Mouse (Mus musculus) midbrain, embryonic 16.5 days (tissue): ENCODE results near the gene Gm43552. TPM values are rescaled to one million over a fixed set of nuclear protein-coding genes. Genes with fewer than 3 reads are reported as not detected.

Experiments
- ATAC-seq: fragments of 200-750 bp; cut with Nextera tagmentation; 2 replicates; pipeline ENCODE4 v1.8.0; 2017; ENCODE audit warnings: moderate TSS enrichment
- H3K27ac ChIP-seq: fragments of 300-500 bp; sonication (generic); 2 replicates; pipeline ENCODE4 v1.5.1; 2014; ENCODE audit warnings: mild to moderate bottlenecking, low read length, mixed read lengths
- H3K27me3 ChIP-seq: fragments of 300-500 bp; sonication (generic); 2 replicates; pipeline ENCODE4 v1.6.1; 2014; ENCODE audit warnings: low read depth, low read length, mixed read lengths; ENCODE audit not compliant: control insufficient read depth, insufficient read depth
- H3K36me3 ChIP-seq: fragments of 300-500 bp; sonication (generic); 2 replicates; pipeline ENCODE4 v1.6.1; 2014; ENCODE audit warnings: mild to moderate bottlenecking, low read length, moderate library complexity, mixed read lengths; ENCODE audit not compliant: control insufficient read depth, insufficient read depth
- H3K4me1 ChIP-seq: fragments of 300-500 bp; sonication (generic); 2 replicates; pipeline ENCODE4 v1.6.1; 2014; ENCODE audit warnings: mild to moderate bottlenecking, low read length, mixed read lengths; ENCODE audit not compliant: control insufficient read depth, insufficient read depth
- H3K4me2 ChIP-seq: fragments of 300-500 bp; sonication (generic); 2 replicates; pipeline ENCODE4 v1.6.1; 2014; ENCODE audit warnings: mild to moderate bottlenecking, low read length, mixed read lengths
- H3K4me3 ChIP-seq: fragments of 300-500 bp; sonication (generic); 2 replicates; pipeline ENCODE4 v1.5.1; 2014; ENCODE audit warnings: low read depth, mild to moderate bottlenecking, low read length, moderate library complexity, mixed read lengths
- H3K9ac ChIP-seq: fragments of 300-500 bp; sonication (generic); 2 replicates; pipeline ENCODE4 v1.6.1; 2014; ENCODE audit warnings: low read depth, low read length, mixed read lengths
- H3K9me3 ChIP-seq: fragments of 300-500 bp; sonication (generic); replicated peaks from 2 replicates; pipeline ENCODE4 v1.6.1; 2014; ENCODE audit warnings: mild to moderate bottlenecking, low read length, mixed read lengths; ENCODE audit not compliant: control insufficient read depth, poor library complexity, severe bottlenecking
- WGBS: fragments of 180-500 bp; shearing (Covaris S2); extraction: QIAGEN DNeasy Blood & Tissue Kit; methylation state at CpG from one replicate; pipeline ENCODE4 v1.1.7; 2014; 5-methylcytosine and 5-hydroxymethylcytosine counted together
- polyA plus RNA-seq: library from polyadenylated mRNA; unstranded; fragments of >200 nt; fragmentation: Nextera tagmentation; extraction: Ambion mirVana; gene quantifications from 2 replicates; pipeline ENCODE4 v1.2.1, GENCODE M21; 2015

Gene Gm43552
- polyA plus RNA-seq, 1 experiment from 2014 or later = not detected

DNA sequence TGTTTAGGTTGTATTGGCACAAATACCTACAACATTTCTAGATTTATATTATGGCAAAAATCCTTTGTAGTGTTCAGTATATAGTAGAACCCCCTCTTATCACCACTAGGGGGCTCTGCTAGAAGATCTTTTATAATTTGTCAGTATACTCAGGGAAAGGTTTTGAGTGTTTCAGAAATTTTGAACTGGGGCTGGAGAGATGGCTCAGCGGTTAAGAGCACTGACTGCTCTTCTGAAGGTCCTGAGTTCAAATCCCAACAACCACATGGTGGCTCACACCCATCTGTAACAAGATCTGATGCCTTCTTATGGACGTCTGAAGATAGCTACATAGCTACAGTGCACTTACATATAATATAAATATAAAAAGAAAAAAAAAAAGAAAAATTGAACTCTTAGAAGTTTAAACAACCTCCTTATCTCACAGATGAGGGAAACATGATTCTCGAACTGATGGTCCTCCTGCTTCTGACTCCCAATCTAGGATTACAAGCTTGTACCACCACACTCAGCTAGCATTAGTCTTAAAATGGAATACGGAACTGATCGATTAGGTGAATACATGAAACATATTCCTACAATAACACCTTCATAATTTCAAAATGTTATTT, 42.9 kb upstream of the Gm43552 start:
- H3K9ac ChIP-seq = no peak overlapping the region
- no peak for ATAC-seq
- WGBS = 72% methylated on average over 5 of the region's 5 CpGs
- no peaks in the 10 kb centered on the region for H3K9me3 ChIP-seq
- H3K4me1 ChIP-seq = peaks cover 16% of the 10 kb centered on the region
- H3K27me3 ChIP-seq = no peaks in the 10 kb centered on the region
- no peak overlapping the region for H3K4me3 ChIP-seq
- no peaks in the 10 kb centered on the region for H3K36me3 ChIP-seq
- H3K4me2 ChIP-seq = no peak overlapping the region
- H3K27ac ChIP-seq = no peak overlapping the region

DNA sequence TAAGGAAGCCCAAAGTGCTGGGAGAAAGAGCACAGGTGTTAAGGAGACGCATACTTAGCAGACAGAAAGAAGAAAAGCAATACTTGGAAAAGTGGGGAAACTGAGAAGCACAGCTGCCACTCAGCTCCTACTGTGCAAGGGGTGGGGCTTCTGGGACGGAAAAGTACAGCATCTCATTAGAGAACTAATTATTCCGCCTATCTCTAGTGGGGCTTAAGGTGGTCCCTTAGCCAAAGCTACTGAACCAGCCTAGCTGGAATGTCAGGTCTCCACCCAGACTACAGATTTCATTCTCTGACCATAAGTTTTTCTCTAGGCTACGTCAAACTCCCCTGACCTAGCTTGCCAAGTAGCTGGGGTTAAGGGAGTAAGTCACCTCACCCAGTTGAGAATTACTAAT, 41.9 kb upstream of the Gm43552 start:
- no peak overlapping the region for H3K4me2 ChIP-seq
- WGBS = 64% methylated on average over 4 of the region's 4 CpGs
- no peaks in the 10 kb centered on the region for H3K9me3 ChIP-seq
- no peak overlapping the region for H3K9ac ChIP-seq
- H3K27me3 ChIP-seq = no peaks in the 10 kb centered on the region
- no peak for ATAC-seq
- no peak overlapping the region for H3K4me3 ChIP-seq
- no peak overlapping the region for H3K27ac ChIP-seq
- H3K36me3 ChIP-seq = no peaks in the 10 kb centered on the region
- peaks cover 13% of the 10 kb centered on the region for H3K4me1 ChIP-seq

DNA sequence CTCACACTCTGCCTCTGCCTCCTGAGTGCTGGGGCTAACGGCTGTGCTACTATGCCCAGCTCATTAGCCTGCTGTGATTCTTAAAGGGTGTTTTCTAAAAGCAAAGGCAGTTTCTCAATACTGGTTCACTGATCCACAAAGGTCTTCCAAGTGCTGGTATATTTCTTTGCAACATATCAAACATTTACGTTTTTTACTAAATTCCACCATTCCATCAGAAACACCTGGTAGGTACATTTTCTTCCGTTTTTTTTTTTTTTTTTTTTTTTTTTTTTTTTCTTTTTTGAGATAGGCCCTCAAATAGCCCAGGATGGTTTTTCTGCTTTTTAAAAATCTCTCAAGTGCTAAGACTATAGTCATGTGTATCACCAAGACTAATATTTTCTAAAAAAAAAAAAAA, 38.6 kb upstream of the Gm43552 start:
- Histone ChIP-seq H3K4me1 (peaks cover 4% of the 10 kb centered on the region; the same call in 1 of the 2 replicates), H3K27ac (no peak overlapping the region), H3K4me3 (no peak overlapping the region), H3K9ac (no peak overlapping the region), H3K27me3 (no peaks in the 10 kb centered on the region; the same call in 1 of the 2 replicates), H3K9me3 (no peaks in the 10 kb centered on the region), H3K36me3 (no peaks in the 10 kb centered on the region), H3K4me2 (no peak overlapping the region)
- WGBS = 68% methylated on average over 3 of the region's 3 CpGs
- ATAC-seq = no peak

DNA sequence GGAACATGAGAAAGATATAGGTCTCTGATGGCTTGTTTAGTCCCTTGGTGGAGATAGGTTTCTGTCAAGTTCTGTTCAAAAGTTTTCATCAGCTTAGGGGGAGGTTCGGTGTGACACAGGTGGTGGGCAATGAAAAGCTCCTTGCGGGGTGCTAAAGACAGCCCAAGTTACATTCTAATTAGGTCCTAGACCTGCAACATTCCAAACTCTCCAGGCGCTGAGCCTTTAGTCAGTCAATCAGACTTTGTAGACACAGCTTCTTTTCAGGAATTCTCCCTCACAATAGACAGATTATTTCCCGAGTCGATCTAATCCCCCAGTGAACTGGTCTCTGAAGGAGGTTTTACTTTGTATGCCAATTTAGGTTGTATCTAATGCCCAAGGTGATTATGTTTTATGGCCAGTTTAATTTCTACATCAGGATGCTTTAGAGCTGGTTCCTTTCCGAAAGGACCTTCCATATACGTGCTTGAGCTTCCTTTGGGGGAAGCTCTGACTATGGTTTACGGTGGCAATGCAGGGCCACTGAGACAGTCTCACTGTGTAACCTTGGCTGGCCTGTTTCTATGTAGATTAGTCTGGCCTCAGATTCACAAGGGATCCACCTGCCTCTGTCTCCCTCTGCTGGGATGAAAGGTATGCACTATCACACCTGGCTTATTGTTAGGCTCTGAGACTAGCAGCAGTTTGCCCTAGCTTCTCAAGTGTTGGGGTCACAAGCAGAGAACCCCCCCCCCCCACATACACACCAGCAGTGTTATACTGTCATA, 33.2 kb upstream of the Gm43552 start:
- no peaks in the 10 kb centered on the region for H3K36me3 ChIP-seq
- no peak overlapping the region for H3K27ac ChIP-seq
- H3K9me3 ChIP-seq = no peaks in the 10 kb centered on the region
- H3K9ac ChIP-seq = no peak overlapping the region
- 4% methylated on average over 8 of the region's 8 CpGs for WGBS
- no peak overlapping the region for H3K4me3 ChIP-seq
- no peaks in the 10 kb centered on the region; the same call in 1 of the 2 replicates for H3K27me3 ChIP-seq
- H3K4me1 ChIP-seq = no peaks in the 10 kb centered on the region
- ATAC-seq = no peak
- no peak overlapping the region for H3K4me2 ChIP-seq

DNA sequence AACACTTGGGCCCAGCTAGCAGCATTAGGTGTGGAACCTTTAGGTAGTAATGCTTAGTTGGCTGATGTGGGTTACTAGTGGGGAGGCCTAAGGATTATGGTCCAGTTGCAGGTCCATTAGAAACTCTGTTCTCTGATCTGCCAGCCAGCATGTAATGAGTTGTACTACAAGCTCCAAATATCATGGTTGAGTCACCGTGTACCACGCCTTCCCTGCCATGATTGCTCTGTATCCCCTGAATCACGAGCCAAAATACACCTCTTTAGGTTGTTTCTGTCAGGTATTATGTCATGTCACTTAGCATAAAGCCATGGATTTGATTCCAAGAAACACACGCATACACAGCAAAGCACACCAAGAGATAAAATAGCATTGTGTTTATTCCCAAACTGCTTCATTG, 32.2 kb upstream of the Gm43552 start:
- Histone ChIP-seq H3K9ac (no peak overlapping the region), H3K9me3 (no peaks in the 10 kb centered on the region)

DNA sequence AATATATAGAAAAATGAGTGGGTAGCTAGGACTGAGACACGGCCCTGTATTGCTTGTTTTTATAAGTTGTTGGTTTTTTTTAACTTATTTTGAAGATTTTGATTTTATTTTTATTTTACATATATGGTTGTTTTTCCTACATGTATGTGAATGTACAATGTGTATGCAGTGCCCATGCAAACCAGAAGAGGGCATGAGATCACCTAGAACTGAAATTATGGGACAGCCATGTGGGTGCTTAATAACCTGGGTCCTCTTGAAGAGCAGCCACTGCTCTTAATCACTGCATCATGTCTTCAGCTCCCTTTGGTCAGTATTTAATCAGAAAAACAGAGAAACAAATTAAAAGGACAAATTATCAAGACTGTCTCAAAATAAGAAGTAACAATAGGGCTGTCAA, 29.2 kb upstream of the Gm43552 start:
- Histone ChIP-seq H3K4me2 (no peak overlapping the region), H3K27ac (no peak overlapping the region), H3K4me3 (no peak overlapping the region), H3K9me3 (peaks cover 2% of the 10 kb centered on the region; the same call in 1 of the 2 replicates), H3K9ac (no peak overlapping the region), H3K4me1 (no peaks in the 10 kb centered on the region), H3K27me3 (no peaks in the 10 kb centered on the region), H3K36me3 (no peaks in the 10 kb centered on the region)
- no peak for ATAC-seq
- 75% methylated on average over 1 of the region's 1 CpGs for WGBS

More for the DNA sequence above, 32.2 kb upstream of the Gm43552 start:
- Histone ChIP-seq H3K27me3 (no peaks in the 10 kb centered on the region; the same call in 1 of the 2 replicates), H3K36me3 (no peaks in the 10 kb centered on the region), H3K4me3 (no peak overlapping the region), H3K4me1 (no peaks in the 10 kb centered on the region), H3K4me2 (no peak overlapping the region), H3K27ac (no peak overlapping the region)
- WGBS = 60% methylated on average over 4 of the region's 4 CpGs
- ATAC-seq = no peak

DNA sequence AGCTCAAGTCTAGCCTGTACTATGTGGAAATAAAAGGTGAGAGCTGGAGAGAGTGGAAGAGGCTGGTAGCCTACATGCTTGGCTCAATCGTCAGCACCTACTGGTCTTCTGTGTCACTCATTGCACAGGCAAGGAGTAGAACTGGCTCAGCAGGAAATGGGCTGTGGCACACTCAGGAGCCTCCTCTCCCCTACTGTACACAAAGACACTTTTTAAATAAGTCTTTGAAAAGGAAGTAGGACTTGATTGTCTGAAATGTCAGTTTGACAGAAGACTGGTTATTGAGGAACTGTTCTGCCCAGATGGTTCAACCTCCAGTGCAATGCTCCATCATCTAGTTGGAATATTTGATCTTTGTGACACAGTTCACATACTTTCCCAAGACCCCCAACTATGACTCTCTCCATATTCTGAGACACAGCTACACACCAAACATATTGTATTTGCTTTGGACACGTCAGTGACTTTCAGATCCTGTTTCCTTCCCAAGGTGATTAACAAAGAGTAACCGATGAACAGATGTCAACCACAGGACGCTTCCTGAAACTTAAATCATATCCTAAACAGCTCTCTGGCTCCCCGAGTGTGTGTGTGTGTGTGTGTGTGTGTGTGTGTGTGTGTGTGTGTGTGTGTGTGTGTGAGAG, 22.1 kb upstream of the Gm43552 start:
- Histone ChIP-seq H3K27ac (no peak overlapping the region), H3K4me3 (no peak overlapping the region), H3K36me3 (no peaks in the 10 kb centered on the region), H3K9ac (no peak overlapping the region), H3K27me3 (no peaks in the 10 kb centered on the region), H3K4me1 (no peaks in the 10 kb centered on the region), H3K4me2 (no peak overlapping the region), H3K9me3 (peaks cover 2% of the 10 kb centered on the region; the same call in 1 of the 2 replicates)
- 79% methylated on average over 5 of the region's 5 CpGs for WGBS
- ATAC-seq = no peak

DNA sequence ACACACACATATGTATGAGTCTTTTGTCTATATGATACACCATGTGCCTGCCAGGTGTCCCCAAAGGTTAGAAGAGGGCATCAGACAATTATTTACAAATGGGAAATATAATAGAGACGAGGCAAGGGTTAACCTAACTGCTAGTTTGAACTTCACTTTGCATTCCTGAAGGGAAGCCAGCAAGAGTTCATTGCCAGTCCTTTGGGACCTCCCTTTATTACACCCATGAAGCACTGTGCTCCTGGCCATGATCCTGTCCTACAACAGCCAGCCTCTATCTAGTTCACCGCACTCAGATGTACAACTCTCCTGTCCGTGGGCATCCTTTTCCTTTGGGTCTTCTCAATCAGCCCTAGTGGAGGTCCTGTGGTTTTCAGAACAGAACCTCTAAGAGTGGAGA, 20.9 kb upstream of the Gm43552 start:
- H3K27ac ChIP-seq = no peak overlapping the region
- no peak overlapping the region for H3K4me2 ChIP-seq
- H3K9ac ChIP-seq = no peak overlapping the region
- H3K27me3 ChIP-seq = no peaks in the 10 kb centered on the region
- no peaks in the 10 kb centered on the region for H3K36me3 ChIP-seq
- ATAC-seq = no peak
- H3K4me1 ChIP-seq = no peaks in the 10 kb centered on the region
- H3K4me3 ChIP-seq = no peak overlapping the region
- whole genome bisulfite sequencing = 81% methylated on average over 3 of the region's 3 CpGs
- peaks cover 2% of the 10 kb centered on the region; the same call in 1 of the 2 replicates for H3K9me3 ChIP-seq

DNA sequence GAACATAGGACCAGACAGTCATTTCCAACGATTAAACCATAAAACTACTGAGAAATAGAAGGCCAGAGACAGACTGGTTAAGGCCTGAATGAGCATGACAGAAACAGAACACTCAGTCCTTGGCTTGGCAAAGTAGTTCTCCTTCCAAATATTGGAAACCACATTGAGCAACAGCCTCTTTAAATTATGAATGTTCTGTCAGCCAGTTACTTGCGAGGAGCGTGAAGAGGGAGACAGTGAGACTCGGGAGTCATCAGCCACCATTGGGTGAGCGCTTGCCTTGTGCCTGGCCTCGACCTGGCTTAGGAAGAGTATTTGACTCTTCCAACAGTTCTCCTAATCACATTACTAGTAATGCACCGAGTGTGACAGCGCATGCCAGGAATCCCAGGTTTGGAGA, 15.8 kb upstream of the Gm43552 start:
- Histone ChIP-seq H3K4me3 (no peak overlapping the region), H3K9me3 (no peaks in the 10 kb centered on the region), H3K27ac (no peak overlapping the region), H3K27me3 (no peaks in the 10 kb centered on the region), H3K9ac (no peak overlapping the region), H3K4me1 (no peaks in the 10 kb centered on the region), H3K36me3 (no peaks in the 10 kb centered on the region), H3K4me2 (no peak overlapping the region)
- no peak for ATAC-seq
- 87% methylated on average over 8 of the region's 8 CpGs for WGBS
